Mouse (Mus musculus) forebrain, embryonic 15.5 days (tissue): ENCODE results near the gene Mroh8. TPM values are rescaled to one million over a fixed set of nuclear protein-coding genes. Genes with fewer than 3 reads are reported as not detected.

Experiments
- polyA plus RNA-seq: library from polyadenylated mRNA; unstranded; fragments of >200 nt; fragmentation: Nextera tagmentation; extraction: Ambion mirVana; gene quantifications from 2 replicates; pipeline ENCODE4 v1.2.1, GENCODE M21; 2015

Gene Mroh8
- polyA plus RNA-seq, 1 experiment from 2014 or later: 0.53 TPM

Other genes with a start within 250 kb of the Mroh8 start
- 5.7 and 8.2 TPM in 2 replicates for gene Soga1, start 200.3 kb downstream of the Mroh8 start, polyA plus RNA-seq
- gene Tldc2, start 192.5 kb downstream of the Mroh8 start, polyA plus RNA-seq: not detected in 2 replicates
- 12.3 and 12.6 TPM in 2 replicates for gene Samhd1, start 144.3 kb downstream of the Mroh8 start, polyA plus RNA-seq
- gene Rbl1, start 75.0 kb downstream of the Mroh8 start, polyA plus RNA-seq: 12.0 and 14.0 TPM in 2 replicates
- 184 and 187 TPM in 2 replicates for gene Rpn2, start 532 bp downstream of the Mroh8 start, polyA plus RNA-seq
- gene Ghrh, start 68.0 kb upstream of the Mroh8 start, polyA plus RNA-seq: 1.5 and 2.0 TPM in 2 replicates
- 105 TPM in 2 replicates for gene Manbal, start 88.0 kb upstream of the Mroh8 start, polyA plus RNA-seq
- 35.6 and 37.9 TPM in 2 replicates for gene Src, start 138.9 kb upstream of the Mroh8 start, polyA plus RNA-seq